Mouse (Mus musculus) liver, embryonic 15.5 days (tissue): ENCODE measurements at regions not wholly inside any gene's neighbourhood (a gene's known extent, or its start where the extent isn't known, plus 50 kb on each side); places are given as distances from the start of the nearest gene placed in this dataset.

Source experiments
- ATAC-seq: fragments of 200-750 bp; cut with Nextera tagmentation; 2 replicates; pipeline ENCODE4 v1.8.0; 2017; ENCODE audit warnings: moderate number of reproducible peaks, mild to moderate bottlenecking, moderate library complexity; ENCODE audit not compliant: insufficient read depth
- H3K27ac ChIP-seq: fragments of 300-500 bp; sonication (generic); replicated peaks from 2 replicates; pipeline ENCODE4 v1.5.1; 2015; ENCODE audit warnings: mild to moderate bottlenecking, inconsistent platforms
- H3K27me3 ChIP-seq: fragments of 300-500 bp; sonication (generic); 2 replicates; pipeline ENCODE4 v1.6.1; 2015; ENCODE audit warnings: mild to moderate bottlenecking, inconsistent platforms
- H3K36me3 ChIP-seq: fragments of 300-500 bp; sonication (generic); replicated peaks from 2 replicates; pipeline ENCODE4 v1.6.1; 2015; ENCODE audit warnings: moderate library complexity, mild to moderate bottlenecking, inconsistent platforms
- H3K4me1 ChIP-seq: fragments of 300-500 bp; sonication (generic); replicated peaks from 2 replicates; pipeline ENCODE4 v1.6.1; 2015; ENCODE audit warnings: inconsistent platforms
- H3K4me2 ChIP-seq: fragments of 300-500 bp; sonication (generic); 2 replicates; pipeline ENCODE4 v1.6.1; 2015; ENCODE audit warnings: moderate library complexity, mild to moderate bottlenecking, inconsistent platforms
- H3K4me3 ChIP-seq: fragments of 300-500 bp; sonication (generic); replicated peaks from 2 replicates; pipeline ENCODE4 v1.5.1; 2015; ENCODE audit warnings: mild to moderate bottlenecking, inconsistent platforms
- H3K9ac ChIP-seq: fragments of 300-500 bp; sonication (generic); 2 replicates; pipeline ENCODE4 v1.6.1; 2015; ENCODE audit warnings: moderate library complexity, mild to moderate bottlenecking, inconsistent platforms
- H3K9me3 ChIP-seq: fragments of 300-500 bp; sonication (generic); replicated peaks from 2 replicates; pipeline ENCODE4 v1.6.1; 2016; ENCODE audit warnings: inconsistent platforms
- WGBS: fragments of 180-500 bp; shearing (Covaris S2); methylation state at CpG from one replicate; pipeline ENCODE4 v1.1.7; 2015; ENCODE audit warnings: mixed read lengths; ENCODE audit not compliant: insufficient replicate concordance; 5-methylcytosine and 5-hydroxymethylcytosine counted together

DNA sequence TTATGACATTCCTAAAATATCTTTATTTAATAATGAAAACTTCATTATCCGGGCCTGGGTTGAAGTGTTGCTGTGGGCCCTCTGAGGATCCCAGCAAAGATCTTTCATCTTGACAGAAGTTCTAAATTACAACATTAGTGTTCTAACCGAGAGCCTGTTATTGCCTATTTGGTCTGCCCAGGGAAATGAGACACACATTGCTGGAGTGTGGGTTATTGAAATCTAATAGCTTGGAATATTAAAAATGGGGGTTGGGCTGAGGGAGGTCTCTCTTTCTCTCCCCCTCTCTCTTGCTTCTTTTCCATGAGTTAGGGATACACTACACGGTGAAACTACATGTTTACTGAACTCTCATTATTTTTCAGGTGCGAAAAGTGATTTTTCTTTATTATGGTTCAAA lies 240.4 kb upstream of the Camk1g start:
- Histone ChIP-seq H3K9me3 (no peaks in the 10 kb centered on the region), H3K9ac (no peak overlapping the region), H3K4me3 (no peak overlapping the region), H3K4me2 (no peak overlapping the region), H3K27me3 (no peaks in the 10 kb centered on the region), H3K36me3 (no peaks in the 10 kb centered on the region), H3K4me1 (no peaks in the 10 kb centered on the region), H3K27ac (no peak overlapping the region)
- no peak for ATAC-seq
- 59% methylated on average over 4 of the region's 4 CpGs for WGBS

- H3K9ac ChIP-seq, result no peak overlapping the region
- H3K9me3 ChIP-seq, result no peaks in the 10 kb centered on the region
- ATAC-seq, result no peak
- 28% methylated on average over 4 of the region's 4 CpGs for WGBS
- H3K4me3 ChIP-seq, result no peak overlapping the region
- H3K4me2 ChIP-seq, result no peak overlapping the region
- H3K27ac ChIP-seq, result no peak overlapping the region
- H3K27me3 ChIP-seq, result no peaks in the 10 kb centered on the region
- no peaks in the 10 kb centered on the region for H3K4me1 ChIP-seq
- H3K36me3 ChIP-seq, result no peaks in the 10 kb centered on the region
Observed at GRCm38 (mm10) chr1:193599895-193600294, 229.8 kb upstream of the Camk1g start.

DNA sequence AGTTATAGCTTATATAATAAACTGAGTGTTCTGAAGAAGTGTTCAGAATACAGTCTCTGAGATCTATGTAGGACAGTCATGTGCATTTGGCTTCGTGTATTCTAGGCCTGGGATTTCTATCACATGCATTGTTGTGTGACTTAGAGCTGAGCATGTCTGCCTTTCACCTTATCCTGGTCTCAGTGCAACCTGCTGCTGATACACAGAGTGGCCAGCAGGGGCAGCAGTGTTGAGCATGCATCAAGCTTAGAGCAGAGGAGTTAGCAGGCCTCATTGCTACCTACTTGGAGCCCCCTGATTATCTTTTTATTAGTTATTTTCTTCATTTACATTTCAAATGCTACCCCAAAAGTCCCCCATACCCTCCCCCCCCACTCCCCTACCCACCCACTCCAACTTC lies 229.1 kb upstream of the Camk1g start:
- Histone ChIP-seq H3K4me2 (no peak overlapping the region), H3K27ac (no peak overlapping the region), H3K27me3 (no peaks in the 10 kb centered on the region), H3K4me3 (no peak overlapping the region), H3K4me1 (no peaks in the 10 kb centered on the region), H3K9ac (no peak overlapping the region), H3K36me3 (no peaks in the 10 kb centered on the region), H3K9me3 (no peaks in the 10 kb centered on the region)
- 12% methylated on average over 1 of the region's 1 CpGs for WGBS
- ATAC-seq, result no peak

DNA sequence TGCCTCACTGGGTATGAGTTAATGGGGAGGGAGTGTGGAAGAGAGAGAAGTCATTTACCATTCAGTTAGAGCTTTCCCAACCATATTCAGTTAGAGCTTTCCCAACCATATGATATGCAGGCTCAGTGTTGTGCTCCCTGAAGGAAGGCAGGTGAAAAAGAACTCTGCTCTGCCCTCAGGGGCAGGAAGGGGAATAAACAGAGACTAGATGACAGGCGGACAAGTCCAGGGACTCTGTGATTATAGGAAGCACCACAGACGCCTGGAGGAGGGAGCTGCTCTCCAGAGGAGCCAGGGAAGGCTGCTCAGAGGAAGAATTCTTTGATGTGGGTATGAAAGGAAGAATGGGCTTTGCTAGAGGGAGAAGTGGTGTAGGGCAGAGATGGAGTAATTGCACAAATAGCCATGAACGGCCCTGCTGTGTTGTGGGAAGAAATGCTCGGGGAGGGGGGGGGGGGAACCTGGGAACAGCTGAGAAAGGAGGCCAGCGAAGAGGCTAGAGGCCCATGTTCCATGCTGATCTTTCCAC lies 220.3 kb upstream of the Camk1g start:
- Histone ChIP-seq H3K27me3 (no peaks in the 10 kb centered on the region), H3K4me3 (no peak overlapping the region), H3K36me3 (no peaks in the 10 kb centered on the region), H3K9ac (no peak overlapping the region), H3K9me3 (no peaks in the 10 kb centered on the region), H3K27ac (no peak overlapping the region), H3K4me2 (no peak overlapping the region), H3K4me1 (no peaks in the 10 kb centered on the region)
- WGBS, result 24% methylated on average over 5 of the region's 5 CpGs
- no peak for ATAC-seq

DNA sequence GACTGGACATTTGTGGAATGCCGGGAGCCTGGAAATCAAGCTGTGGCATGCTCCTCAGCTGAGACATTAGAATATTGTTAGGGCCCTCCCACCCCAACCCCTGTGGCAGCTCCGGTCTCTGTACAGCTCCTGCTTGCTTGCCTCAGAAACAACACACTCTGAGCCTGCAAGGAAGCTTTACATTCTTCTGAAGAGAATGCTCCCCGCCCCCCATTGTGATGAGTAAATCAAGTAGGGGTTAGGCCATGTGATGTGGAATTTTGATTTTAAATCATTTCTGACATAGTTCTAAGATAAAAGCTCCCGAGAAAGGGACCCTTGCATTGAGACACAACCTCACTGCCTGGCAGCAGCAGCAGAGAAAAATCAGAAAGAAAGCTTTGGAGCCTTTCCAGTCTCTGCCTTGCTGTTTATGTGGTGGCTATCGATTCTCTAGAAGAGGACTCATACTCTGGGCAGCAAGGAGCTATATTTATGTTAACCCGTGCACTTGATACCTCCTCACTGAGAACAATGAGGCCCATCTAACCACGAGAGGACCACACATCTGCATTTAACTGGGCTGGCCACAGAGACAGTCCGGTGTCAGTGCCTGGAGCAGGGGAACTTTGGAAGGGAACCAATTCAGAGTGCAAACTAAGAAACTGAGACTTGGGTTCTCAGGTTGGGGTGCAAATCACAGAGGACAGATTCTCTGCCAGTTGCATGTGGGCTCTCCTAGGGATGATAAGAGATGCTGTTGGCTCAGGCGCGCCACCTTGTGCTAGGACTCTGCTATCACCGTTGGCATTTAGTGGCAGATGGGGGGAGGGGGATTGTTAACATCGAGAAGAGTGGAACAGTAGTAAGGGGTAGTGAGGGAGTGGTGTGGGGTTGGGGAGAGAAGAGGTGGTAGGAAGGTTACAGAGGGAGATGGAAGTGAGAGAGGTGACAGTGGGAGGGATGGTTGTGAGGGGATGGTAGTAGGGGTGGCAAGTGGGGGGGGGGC lies 218.7 kb upstream of the Camk1g start:
- no peak overlapping the region for H3K4me3 ChIP-seq
- WGBS, result 24% methylated on average over 12 of the region's 12 CpGs
- H3K4me1 ChIP-seq, result no peaks in the 10 kb centered on the region
- H3K36me3 ChIP-seq, result no peaks in the 10 kb centered on the region
- H3K4me2 ChIP-seq, result no peak overlapping the region
- no peak for ATAC-seq
- no peak overlapping the region for H3K9ac ChIP-seq
- H3K9me3 ChIP-seq, result no peaks in the 10 kb centered on the region
- no peaks in the 10 kb centered on the region for H3K27me3 ChIP-seq
- no peak overlapping the region for H3K27ac ChIP-seq

GRCm38 (mm10) chr1:193587317-193587716 lies 217.2 kb upstream of the Camk1g start:
- Histone ChIP-seq H3K27ac (no peak overlapping the region), H3K9ac (no peak overlapping the region), H3K4me3 (no peak overlapping the region), H3K36me3 (no peaks in the 10 kb centered on the region), H3K4me1 (no peaks in the 10 kb centered on the region), H3K9me3 (no peaks in the 10 kb centered on the region), H3K4me2 (no peak overlapping the region), H3K27me3 (no peaks in the 10 kb centered on the region)
- ATAC-seq, result no peak
- 55% methylated on average over 2 of the region's 2 CpGs for WGBS

GRCm38 (mm10) chr1:193586896-193587295 lies 216.8 kb upstream of the Camk1g start:
- no peak overlapping the region for H3K27ac ChIP-seq
- H3K4me3 ChIP-seq, result no peak overlapping the region
- no peaks in the 10 kb centered on the region for H3K36me3 ChIP-seq
- no peak overlapping the region for H3K4me2 ChIP-seq
- 55% methylated on average over 6 of the region's 6 CpGs for WGBS
- no peak for ATAC-seq
- no peak overlapping the region for H3K9ac ChIP-seq
- no peaks in the 10 kb centered on the region for H3K4me1 ChIP-seq
- H3K27me3 ChIP-seq, result no peaks in the 10 kb centered on the region
- H3K9me3 ChIP-seq, result no peaks in the 10 kb centered on the region

- no peak overlapping the region for H3K4me3 ChIP-seq
- H3K9ac ChIP-seq, result no peak overlapping the region
- no peaks in the 10 kb centered on the region for H3K36me3 ChIP-seq
- 65% methylated on average over 2 of the region's 2 CpGs for WGBS
- H3K9me3 ChIP-seq, result no peaks in the 10 kb centered on the region
- no peak for ATAC-seq
- H3K4me2 ChIP-seq, result no peak overlapping the region
- no peak overlapping the region for H3K27ac ChIP-seq
- H3K27me3 ChIP-seq, result no peaks in the 10 kb centered on the region
- no peaks in the 10 kb centered on the region for H3K4me1 ChIP-seq
Observed at GRCm38 (mm10) chr1:193583791-193584190, 213.7 kb upstream of the Camk1g start.

GRCm38 (mm10) chr1:193580393-193580792 lies 210.3 kb upstream of the Camk1g start:
- Histone ChIP-seq H3K4me2 (no peak overlapping the region), H3K4me3 (no peak overlapping the region), H3K4me1 (0 out of 2 replicates have a peak, but pooled peaks cover 4% of the 10 kb centered on the region), H3K27me3 (no peaks in the 10 kb centered on the region), H3K36me3 (no peaks in the 10 kb centered on the region), H3K9me3 (no peaks in the 10 kb centered on the region), H3K27ac (no peak overlapping the region), H3K9ac (no peak overlapping the region)
- 29% methylated on average over 4 of the region's 4 CpGs for WGBS
- no peak for ATAC-seq

DNA sequence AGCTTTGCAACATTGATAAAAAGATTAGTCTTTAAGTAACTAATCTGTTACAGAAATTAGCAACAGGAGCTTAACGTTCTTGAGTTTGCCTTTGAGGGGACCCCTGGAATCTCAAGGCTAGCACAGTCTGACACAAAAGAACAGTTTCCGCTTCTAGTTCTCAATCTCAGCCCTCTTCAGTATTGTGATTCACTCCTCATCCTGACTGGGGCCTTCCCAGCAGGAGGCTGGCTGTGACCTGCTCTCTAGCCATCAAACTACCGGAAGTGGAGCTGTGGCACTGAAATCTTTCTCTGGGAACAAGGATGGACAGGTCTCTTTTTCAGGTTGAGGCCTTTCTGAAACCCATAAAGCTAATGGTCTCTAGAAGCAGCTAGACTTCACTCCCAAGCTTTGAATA lies 209.6 kb upstream of the Camk1g start:
- H3K9ac ChIP-seq, result no peak overlapping the region
- no peak overlapping the region for H3K4me2 ChIP-seq
- no peak overlapping the region for H3K4me3 ChIP-seq
- H3K9me3 ChIP-seq, result no peaks in the 10 kb centered on the region
- H3K36me3 ChIP-seq, result no peaks in the 10 kb centered on the region
- H3K4me1 ChIP-seq, result 0 out of 2 replicates have a peak, but pooled peaks cover 4% of the 10 kb centered on the region
- no peak for ATAC-seq
- no peaks in the 10 kb centered on the region for H3K27me3 ChIP-seq
- WGBS, result 66% methylated on average over 3 of the region's 3 CpGs
- H3K27ac ChIP-seq, result no peak overlapping the region

DNA sequence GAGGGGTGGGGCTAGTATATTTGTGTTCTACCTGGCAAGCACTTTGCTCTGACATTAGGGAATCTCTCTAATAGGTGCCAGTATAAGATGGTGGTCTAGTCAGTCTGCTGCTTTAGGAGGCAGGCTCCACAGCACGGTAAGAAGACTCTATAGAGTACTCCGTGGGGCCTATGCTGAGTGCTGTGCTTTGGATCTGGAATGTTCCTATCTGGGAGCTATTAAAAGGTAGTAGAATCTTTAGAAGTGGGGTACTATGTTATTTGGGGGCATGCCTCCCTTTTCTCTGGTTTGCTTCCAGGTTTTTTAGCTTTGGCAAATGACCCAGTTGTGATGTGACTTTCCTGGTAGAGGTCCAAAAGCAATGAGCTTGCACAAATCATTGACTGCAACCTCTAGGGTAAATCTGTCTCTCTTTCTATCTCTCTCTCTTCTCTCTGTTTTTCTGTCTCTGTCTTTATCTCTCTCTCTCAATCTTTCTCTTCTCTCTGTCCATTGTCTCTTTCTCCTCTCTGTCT lies 208.6 kb upstream of the Camk1g start:
- Histone ChIP-seq H3K4me1 (0 out of 2 replicates have a peak, but pooled peaks cover 4% of the 10 kb centered on the region), H3K4me3 (no peak overlapping the region), H3K27me3 (no peaks in the 10 kb centered on the region), H3K9ac (no peak overlapping the region), H3K9me3 (no peaks in the 10 kb centered on the region), H3K4me2 (no peak overlapping the region), H3K27ac (no peak overlapping the region), H3K36me3 (no peaks in the 10 kb centered on the region)
- ATAC-seq, result no peak
- 60% methylated on average over 2 of the region's 2 CpGs for WGBS
